Mouse (Mus musculus) neural tube, embryonic 14.5 days (tissue): ENCODE measurements around the gene Pym1. TPM values are rescaled to one million over a fixed set of nuclear protein-coding genes. Genes with fewer than 3 reads are reported as not detected.
A peak's percentile ranks its signal among the peaks of the same experiment; 100 is the strongest.

ENCODE experiments used
- ATAC-seq: fragments of 200-750 bp; cut with Nextera tagmentation; 2 replicates; pipeline ENCODE4 v1.8.0; 2017; ENCODE audit warnings: low read depth, mild to moderate bottlenecking, moderate TSS enrichment, moderate library complexity
- H3K27ac ChIP-seq: fragments of 300-500 bp; sonication (generic); 2 replicates; pipeline ENCODE4 v1.5.1; 2014; ENCODE audit warnings: low read depth, mild to moderate bottlenecking, control low read depth, low read length, moderate library complexity, mixed read lengths
- H3K27me3 ChIP-seq: fragments of 300-500 bp; sonication (generic); 2 replicates; pipeline ENCODE4 v1.6.1; 2014; ENCODE audit warnings: low read length; ENCODE audit not compliant: control insufficient read depth, insufficient read depth
- H3K36me3 ChIP-seq: fragments of 300-500 bp; sonication (generic); 2 replicates; pipeline ENCODE4 v1.6.1; 2014; ENCODE audit warnings: low read length, mixed read lengths; ENCODE audit not compliant: control insufficient read depth, insufficient read depth
- H3K4me1 ChIP-seq: fragments of 300-500 bp; sonication (generic); 2 replicates; pipeline ENCODE4 v1.6.1; 2014; ENCODE audit warnings: low read length; ENCODE audit not compliant: control insufficient read depth, insufficient read depth
- H3K4me2 ChIP-seq: fragments of 300-500 bp; sonication (generic); 2 replicates; pipeline ENCODE4 v1.6.1; 2014; ENCODE audit warnings: mild to moderate bottlenecking, low read depth, low read length, control low read depth
- H3K4me3 ChIP-seq: fragments of 300-500 bp; sonication (generic); 2 replicates; pipeline ENCODE4 v1.5.1; 2014; ENCODE audit warnings: low read depth, low read length, control low read depth, mixed read lengths
- H3K9ac ChIP-seq: fragments of 300-500 bp; sonication (generic); replicated peaks from 2 replicates; pipeline ENCODE4 v1.6.1; 2014; ENCODE audit warnings: low read depth, mild to moderate bottlenecking, control low read depth, low read length, mixed read lengths
- H3K9me3 ChIP-seq: fragments of 300-500 bp; sonication (generic); 2 replicates; pipeline ENCODE4 v1.6.1; 2016; ENCODE audit warnings: low read length; ENCODE audit not compliant: control insufficient read depth
- WGBS: fragments of 180-500 bp; shearing (Covaris S2); extraction: QIAGEN DNeasy Blood & Tissue Kit; methylation state at CpG from one replicate; pipeline ENCODE4 v1.1.7; 2014; 5-methylcytosine and 5-hydroxymethylcytosine counted together
- polyA plus RNA-seq: library from polyadenylated mRNA; unstranded; fragments of >200 nt; fragmentation: Nextera tagmentation; extraction: Ambion mirVana; gene quantifications from 2 replicates; pipeline ENCODE4 v1.2.1, GENCODE M21; 2014

Pym1 gene
- polyA plus RNA-seq, 1 experiment from 2014 or later: 41.9 TPM

DNA sequence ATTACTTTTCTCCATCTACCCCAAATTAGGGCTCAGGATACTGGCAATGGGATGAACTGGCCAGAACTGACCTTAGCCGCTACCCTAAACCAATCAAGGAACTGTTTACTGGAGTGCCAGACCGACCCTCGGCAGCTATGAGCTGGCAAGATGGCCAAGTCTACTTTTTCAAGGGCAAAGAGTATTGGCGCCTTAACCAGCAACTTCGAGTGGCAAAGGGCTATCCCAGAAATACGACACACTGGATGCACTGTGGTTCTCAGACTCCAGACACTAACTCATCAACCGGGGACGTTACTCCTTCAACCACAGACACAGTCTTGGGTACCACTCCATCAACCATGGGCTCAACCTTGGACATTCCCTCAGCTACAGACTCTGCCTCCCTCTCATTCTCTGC, 51.0 kb downstream of the Pym1 start:
- H3K27ac ChIP-seq: no peak overlapping the region
- no peak overlapping the region for H3K4me2 ChIP-seq
- no peak for ATAC-seq
- H3K4me1 ChIP-seq: peaks cover 8% of the 10 kb centered on the region; the same call in 1 of the 2 replicates
- 96% methylated on average over 8 of the region's 8 CpGs for WGBS
- no peaks in the 10 kb centered on the region for H3K9me3 ChIP-seq
- no peaks in the 10 kb centered on the region for H3K27me3 ChIP-seq
- H3K36me3 ChIP-seq: peaks cover 10% of the 10 kb centered on the region; the same call in 1 of the 2 replicates
- no peak overlapping the region for H3K9ac ChIP-seq
- H3K4me3 ChIP-seq: no peak overlapping the region

DNA sequence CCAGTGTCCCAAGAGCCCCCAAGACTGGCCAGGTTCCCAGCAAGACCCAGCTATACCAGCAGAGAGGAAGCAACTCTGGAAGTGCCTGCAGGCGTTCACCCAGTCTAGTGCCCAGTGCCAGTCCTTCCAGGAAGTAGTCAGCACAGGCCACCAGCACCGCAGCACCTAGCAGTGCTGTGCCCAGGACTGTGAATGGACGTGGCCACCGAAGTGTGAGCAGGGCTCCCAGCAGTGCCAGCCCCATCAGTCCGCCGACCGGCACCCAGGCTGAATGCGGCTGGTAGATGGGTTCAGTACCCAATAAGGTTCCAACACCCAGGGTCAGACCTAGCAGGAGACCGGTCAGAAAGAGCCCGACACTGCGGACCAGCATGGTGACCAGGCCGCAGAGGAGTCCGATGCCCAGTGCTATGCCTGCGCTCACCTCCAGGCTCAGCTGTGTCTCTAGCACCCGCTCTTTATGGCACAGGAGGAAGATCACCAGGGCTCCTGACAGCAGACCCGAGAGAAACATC, 54.3 kb downstream of the Pym1 start:
- no peak for ATAC-seq
- 91% methylated on average over 16 of the region's 16 CpGs for WGBS
- Histone ChIP-seq H3K27me3 (no peaks in the 10 kb centered on the region; the same call in 1 of the 2 replicates), H3K4me1 (peaks cover 19% of the 10 kb centered on the region), H3K4me3 (no peak overlapping the region), H3K36me3 (peaks cover 10% of the 10 kb centered on the region; the same call in 1 of the 2 replicates), H3K9ac (no peak overlapping the region), H3K9me3 (no peaks in the 10 kb centered on the region), H3K4me2 (no peak overlapping the region), H3K27ac (no peak overlapping the region)

DNA sequence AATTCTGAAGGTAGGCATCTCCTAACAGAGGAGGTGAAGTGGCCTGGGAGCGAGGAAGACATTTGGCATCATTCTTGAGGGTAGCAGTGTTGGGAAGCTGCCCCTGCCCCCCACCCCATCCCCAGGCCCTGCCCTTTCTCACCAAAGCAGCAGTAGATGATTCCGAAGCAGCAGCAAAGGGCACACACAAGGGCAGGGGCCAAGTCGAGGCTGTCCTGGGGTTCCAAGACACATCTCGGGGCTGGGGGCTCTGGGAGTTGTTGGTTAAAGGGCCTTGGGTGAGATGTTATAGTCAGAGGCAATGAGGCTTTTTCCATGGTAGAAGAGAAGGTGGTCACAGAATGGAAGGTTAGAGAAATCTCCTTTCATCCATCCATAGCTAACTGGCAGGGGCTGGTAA, 55.3 kb downstream of the Pym1 start:
- no peaks in the 10 kb centered on the region; the same call in 1 of the 2 replicates for H3K27me3 ChIP-seq
- H3K4me1 ChIP-seq: peaks cover 29% of the 10 kb centered on the region
- no peak overlapping the region for H3K27ac ChIP-seq
- H3K9ac ChIP-seq: peak overlapping the region; percentile 82; the same call in 1 of the 2 replicates
- no peak for ATAC-seq
- H3K4me2 ChIP-seq: peak overlapping the region; percentile 57
- H3K4me3 ChIP-seq: peak overlapping the region; percentile 78; the same call in 1 of the 2 replicates
- peaks cover 9% of the 10 kb centered on the region; the same call in 1 of the 2 replicates for H3K36me3 ChIP-seq
- 71% methylated on average over 4 of the region's 4 CpGs for WGBS
- H3K9me3 ChIP-seq: no peaks in the 10 kb centered on the region

DNA sequence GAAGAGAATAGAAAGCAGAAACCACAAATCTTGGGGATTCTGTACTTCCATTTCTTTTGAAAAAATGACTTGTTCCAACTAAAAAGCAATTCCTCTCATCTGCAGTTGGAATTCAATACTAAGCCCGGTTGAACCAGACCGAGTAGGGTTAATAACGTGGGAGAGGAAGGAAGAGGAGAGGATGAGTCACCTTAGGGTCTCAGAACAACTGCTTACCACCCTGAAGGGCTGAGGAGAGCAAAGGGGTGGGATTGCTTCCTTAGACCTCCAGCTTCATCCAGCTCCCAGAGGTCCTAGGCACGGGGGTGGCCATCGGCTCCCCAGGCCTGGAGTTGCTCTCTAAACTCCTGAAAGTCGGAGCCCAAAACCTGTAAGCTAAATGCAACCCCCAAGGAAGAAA, 55.7 kb downstream of the Pym1 start:
- Histone ChIP-seq H3K9ac (peak overlapping the region; percentile 82), H3K9me3 (no peaks in the 10 kb centered on the region), H3K4me3 (peak overlapping the region; percentile 78), H3K4me2 (peak overlapping the region; percentile 57), H3K36me3 (peaks cover 8% of the 10 kb centered on the region; the same call in 1 of the 2 replicates), H3K27ac (no peak overlapping the region; the same call in 1 of the 2 replicates), H3K27me3 (no peaks in the 10 kb centered on the region; the same call in 1 of the 2 replicates), H3K4me1 (peaks cover 31% of the 10 kb centered on the region)
- no peak for ATAC-seq
- 19% methylated on average over 6 of the region's 6 CpGs for WGBS

DNA sequence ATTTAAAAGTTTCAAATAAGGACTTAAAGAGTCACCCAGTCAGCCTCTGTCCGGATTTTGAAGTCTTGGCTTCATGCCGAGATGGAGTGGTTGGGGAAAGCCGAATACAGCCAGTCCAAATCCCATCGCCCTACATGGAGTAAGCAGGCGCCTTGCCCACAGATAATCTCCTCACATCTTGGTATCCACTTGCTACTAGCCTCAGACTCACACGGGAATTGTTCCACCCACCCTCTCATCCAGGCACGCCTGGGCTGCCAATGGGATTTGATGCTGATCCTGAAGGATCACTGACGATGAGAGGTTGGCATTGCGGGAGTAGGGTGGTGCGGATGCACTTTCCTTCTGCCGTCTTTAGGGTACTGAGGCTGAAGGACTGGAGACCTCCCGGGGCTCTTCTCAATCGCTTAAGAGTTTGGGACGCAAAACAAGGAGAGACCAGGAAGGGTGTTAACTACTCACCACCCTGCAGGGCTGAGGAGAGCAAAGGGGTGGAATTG, 56.1 kb downstream of the Pym1 start, which contains the start of gene Dnajc14:
Gene Dnajc14, plus strand, starts transcription at position 292 of the 500 bp plus-strand sequence.
- H3K9ac ChIP-seq: peak within 1 kb of the TSS; percentile 82
- H3K4me1 ChIP-seq: peaks cover 36% of the 10 kb centered on the region
- WGBS: 0% methylated on average over 14 of the region's 14 CpGs
- peaks cover 8% of the 10 kb centered on the region; the same call in 1 of the 2 replicates for H3K36me3 ChIP-seq
- no peaks in the 10 kb centered on the region; the same call in 1 of the 2 replicates for H3K27me3 ChIP-seq
- H3K9me3 ChIP-seq: no peaks in the 10 kb centered on the region
- peak; percentile 9 for ATAC-seq
- H3K27ac ChIP-seq: peak within 1 kb of the TSS; percentile 97
- H3K4me2 ChIP-seq: peak within 1 kb of the TSS; percentile 57
- H3K4me3 ChIP-seq: peak within 1 kb of the TSS; percentile 78

DNA sequence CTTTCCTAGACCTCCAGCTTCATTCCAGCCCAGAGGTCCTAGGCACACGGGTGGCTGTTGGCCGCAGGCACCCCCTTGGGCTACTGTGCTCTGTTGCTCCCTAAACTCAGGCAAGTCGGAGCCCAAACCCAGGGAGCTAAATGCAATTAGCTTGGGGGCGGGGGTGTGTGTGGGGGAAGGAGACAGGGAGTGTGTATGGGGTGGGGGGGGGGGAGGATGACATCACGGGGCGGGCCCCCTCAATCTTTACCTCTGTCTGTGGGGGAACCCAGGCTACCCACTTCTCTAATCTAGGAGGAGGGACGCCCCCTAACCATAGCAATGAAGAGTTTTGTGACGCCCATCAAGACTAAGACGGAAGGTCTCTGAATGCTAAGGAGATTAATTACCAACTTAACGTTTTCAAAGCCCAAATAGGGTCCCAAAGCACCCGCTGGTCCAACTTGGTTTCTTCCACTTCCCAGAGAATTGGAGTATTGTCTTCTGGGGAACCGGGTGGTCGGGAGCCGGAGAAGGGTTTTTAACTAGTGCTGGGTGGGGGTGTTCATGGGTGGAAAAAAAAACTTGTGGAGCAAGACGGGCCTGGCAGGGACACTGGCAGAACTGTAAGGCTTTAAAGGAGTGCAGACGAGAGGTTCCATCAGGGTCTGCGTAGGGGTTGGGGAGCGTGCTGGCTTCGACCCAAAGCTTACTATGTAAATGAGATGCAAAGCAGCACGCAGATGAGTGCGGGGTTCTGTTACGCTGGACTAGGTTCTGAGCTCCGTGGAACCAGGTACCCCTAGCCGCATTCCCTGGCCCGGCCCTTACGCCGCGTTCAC, 56.8 kb downstream of the Pym1 start, which contains the start of gene Tmem198b:
Gene Tmem198b, minus strand, starts transcription at position 100 of the 821 bp plus-strand sequence.
- peak; percentile 74 for ATAC-seq
- peak within 1 kb of the TSS; percentile 97 for H3K27ac ChIP-seq
- H3K4me2 ChIP-seq: peak within 1 kb of the TSS; percentile 57
- no peaks in the 10 kb centered on the region for H3K9me3 ChIP-seq
- peaks cover 42% of the 10 kb centered on the region for H3K4me1 ChIP-seq
- H3K27me3 ChIP-seq: no peaks in the 10 kb centered on the region; the same call in 1 of the 2 replicates
- H3K4me3 ChIP-seq: peak within 1 kb of the TSS; percentile 78
- H3K36me3 ChIP-seq: peaks cover 8% of the 10 kb centered on the region
- H3K9ac ChIP-seq: peak within 1 kb of the TSS; percentile 82
- WGBS: under 1% methylated on average over 28 of the region's 28 CpGs

DNA sequence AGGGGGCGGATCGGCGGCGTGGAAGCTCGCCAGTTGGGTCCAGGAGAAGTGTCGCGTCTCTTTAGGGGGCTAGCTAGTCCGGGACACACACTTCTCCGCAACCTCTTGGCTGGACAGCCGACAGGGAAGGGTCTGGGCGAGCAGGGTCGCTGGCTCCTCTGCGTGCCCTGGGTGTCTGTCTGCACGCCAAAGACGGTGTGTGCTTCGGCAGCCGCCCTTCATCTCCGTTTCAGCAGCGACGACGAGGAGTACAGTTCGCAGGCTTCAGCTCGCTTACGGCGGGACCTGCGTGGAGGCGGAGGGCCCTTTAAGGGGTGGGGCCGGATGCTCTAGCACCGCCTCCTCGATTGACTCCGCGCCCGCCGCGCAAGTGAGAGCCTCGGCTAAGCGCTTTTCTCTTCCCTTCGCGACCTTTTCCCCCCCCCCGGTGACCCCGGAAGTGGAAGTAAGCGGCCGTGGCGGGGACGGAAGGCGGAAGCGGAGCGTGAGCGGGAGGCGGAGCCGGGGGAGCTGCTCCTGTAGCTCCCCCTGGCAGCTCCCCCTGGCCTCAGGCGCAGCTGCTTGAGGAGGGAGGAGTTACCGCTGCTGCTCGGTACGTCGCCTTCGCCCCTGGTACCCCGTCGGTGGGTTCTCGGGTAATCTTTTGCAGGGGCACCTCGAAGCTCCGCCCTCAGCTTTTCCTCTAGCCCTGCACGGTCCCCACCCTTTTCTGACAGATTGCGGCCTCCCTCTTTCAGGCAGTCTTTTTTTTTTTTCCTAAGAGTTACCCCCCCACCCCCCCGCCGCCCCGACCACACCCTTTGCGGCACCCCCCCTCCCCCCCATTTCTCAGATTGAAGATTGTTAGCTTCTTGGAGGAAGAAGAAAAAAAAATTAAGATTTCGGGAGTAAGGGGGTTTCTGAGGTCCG, 57.7 kb downstream of the Pym1 start:
- Histone ChIP-seq H3K4me2 (peak overlapping the region; percentile 57), H3K36me3 (peaks cover 8% of the 10 kb centered on the region), H3K9ac (peak overlapping the region; percentile 82), H3K9me3 (no peaks in the 10 kb centered on the region), H3K27me3 (no peaks in the 10 kb centered on the region; the same call in 1 of the 2 replicates), H3K4me3 (peak overlapping the region; percentile 78), H3K4me1 (peaks cover 47% of the 10 kb centered on the region), H3K27ac (peak overlapping the region; percentile 97)
- ATAC-seq: peak; percentile 93
- WGBS: under 1% methylated on average over 66 of the region's 70 CpGs

DNA sequence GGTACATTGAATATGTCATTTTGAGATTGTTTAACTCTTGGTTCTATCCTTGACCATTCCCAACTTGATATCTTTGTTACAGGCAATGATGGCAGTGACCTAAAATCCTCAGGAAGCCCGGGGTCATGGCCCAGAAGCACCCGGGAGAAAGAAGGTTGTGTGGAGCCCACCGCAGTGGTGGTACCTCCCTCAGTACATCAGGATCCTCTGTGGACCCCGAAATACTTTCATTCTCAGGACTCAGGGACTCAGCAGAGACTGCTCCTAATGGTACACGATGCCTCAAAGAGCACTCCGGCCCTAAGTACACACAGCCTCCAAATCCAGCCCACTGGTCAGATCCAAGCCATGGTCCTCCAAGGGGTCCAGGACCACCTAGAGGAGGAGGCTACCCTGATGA, 58.4 kb downstream of the Pym1 start:
- 58% methylated on average over 6 of the region's 6 CpGs for whole genome bisulfite sequencing
- ATAC-seq: no peak
- peak overlapping the region; percentile 57 for H3K4me2 ChIP-seq
- peaks cover 47% of the 10 kb centered on the region for H3K4me1 ChIP-seq
- H3K9ac ChIP-seq: peak overlapping the region; percentile 50; the same call in 1 of the 2 replicates
- H3K27ac ChIP-seq: no peak overlapping the region
- H3K27me3 ChIP-seq: no peaks in the 10 kb centered on the region; the same call in 1 of the 2 replicates
- H3K9me3 ChIP-seq: no peaks in the 10 kb centered on the region
- H3K4me3 ChIP-seq: peak overlapping the region; percentile 78
- peaks cover 3% of the 10 kb centered on the region for H3K36me3 ChIP-seq
